Mouse (Mus musculus): ENCODE measurements around the gene Vps4b.

DNA sequence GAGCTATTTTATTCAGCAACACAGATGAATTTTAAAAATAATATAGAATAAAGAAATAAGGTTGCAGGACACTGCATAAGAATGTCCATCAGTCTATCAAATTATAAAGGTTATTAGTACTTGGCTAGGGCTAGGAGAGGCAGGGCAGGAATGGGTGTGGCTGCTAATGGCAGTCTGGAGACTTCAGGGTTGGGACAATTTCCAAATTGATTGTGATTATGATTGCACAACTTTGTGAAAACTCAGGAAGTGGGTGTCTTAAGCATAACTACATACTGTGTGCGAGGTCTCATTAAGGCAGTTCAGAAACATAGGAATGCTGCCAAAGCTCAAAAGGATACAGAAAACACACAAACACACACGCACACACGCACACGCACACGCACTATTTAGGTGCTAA, 44.5 kb downstream of the Vps4b start:
- no peak for TF ChIP-seq CTCF (IDR thresholded peaks at IDR 0.05; ENCODE audit: low read depth, low read length)
- TF ChIP-seq POLR2A (IDR thresholded peaks at IDR 0.05; ENCODE audit: insufficient read depth, low read length) = no peak

Data from ES-Bruce4 (cell line).